18 mouse cellular contexts compared by ENCODE assay signal in the genomic region with DNA sequence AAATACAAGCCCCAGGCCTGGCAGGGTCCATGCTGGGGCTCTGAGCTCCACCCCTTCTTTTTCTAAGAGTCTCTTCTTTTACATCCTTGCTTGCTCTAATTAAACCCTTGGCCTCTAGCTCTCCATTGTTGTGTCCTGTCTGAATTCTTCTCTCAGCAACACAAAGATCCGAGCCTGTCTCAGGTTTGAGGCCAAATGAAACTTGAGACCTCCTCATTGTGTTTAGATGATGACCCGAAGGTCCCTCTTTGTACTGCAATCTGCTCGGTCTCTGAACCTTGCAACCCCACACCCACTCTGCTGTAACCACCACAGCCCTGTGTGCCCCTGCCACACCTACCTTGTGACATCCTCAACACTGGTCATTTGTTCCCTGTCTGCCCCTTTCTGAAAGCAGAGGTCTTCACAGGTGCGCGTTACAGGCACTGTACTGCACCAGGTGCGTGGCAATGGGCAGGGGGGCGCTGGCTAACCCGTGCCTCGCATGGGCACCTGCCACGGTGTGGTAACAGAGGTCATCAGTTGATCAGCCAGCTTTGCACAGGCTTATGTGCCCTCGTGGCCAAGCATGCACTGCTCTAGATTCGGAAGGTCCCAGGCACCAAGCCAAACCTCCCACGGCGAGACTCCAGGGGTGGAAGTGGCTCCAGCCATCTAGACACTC.
A peak's percentile ranks its signal among the peaks of the same experiment; 100 is the strongest.
DNase-seq lines count a peak whose midpoint lies in the region; ATAC-seq lines count a peak whose summit lies in the region.
"Had no signal": no experiment of that assay in that cellular context is flagged by ENCODE, and none has a peak within 500 bp of the region (broad histone marks: within the 10 kb centered on the region; RNA-seq: fewer than 3 reads in every experiment).

No protein-coding gene starts in this region.

- DNase-seq in forebrain, embryonic 11.5 days (ENCODE audit: low spot score): no peak
- peak; percentile 76 for DNase-seq in midbrain, embryonic 11.5 days (ENCODE audit: low spot score, missing footprints)
- no peak for DNase-seq in embryonic facial prominence, embryonic 10.5 days (ENCODE audit: low spot score)
- DNase-seq in retina, embryonic 14.5 days (ENCODE audit: low spot score): peak; percentile 64
- DNase-seq in right cerebral cortex, adult 2 months (ENCODE audit: low spot score in 2 of 2): no peak
- DNase-seq in adrenal gland, postnatal 14 days: no peak
- DNase-seq: adrenal gland, postnatal 10 days; heart, adult 2 months; heart, postnatal 4 days; right cerebral cortex, adult 18-20 months; thymus, postnatal 25 days had no signal

- H3K27ac ChIP-seq in forebrain, embryonic 11.5 days (ENCODE audit: low read depth, low read length): no peak overlapping the region
- H3K27ac ChIP-seq in forebrain, embryonic 15.5 days (replicated peaks): no peak overlapping the region
- H3K27ac ChIP-seq in midbrain, embryonic 11.5 days (ENCODE audit: low read depth, low read length): no peak overlapping the region
- no peak overlapping the region for H3K27ac ChIP-seq in midbrain, embryonic 16.5 days (ENCODE audit: low read length)
- peak overlapping the region; percentile 32; the same call in 1 of the 2 replicates for H3K27ac ChIP-seq in embryonic facial prominence, embryonic 10.5 days (replicated peaks)
- H3K27ac ChIP-seq: embryonic facial prominence, embryonic 12.5 days; heart, adult 2 months; heart, embryonic 15.5 days; liver, embryonic 14.5 days; macrophage had no signal

- no peak overlapping the region for H3K4me2 ChIP-seq in forebrain, embryonic 11.5 days (ENCODE audit: low read depth, low read length, severe bottlenecking)
- no peak overlapping the region for H3K4me2 ChIP-seq in forebrain, embryonic 15.5 days (replicated peaks)
- no peak overlapping the region for H3K4me2 ChIP-seq in midbrain, embryonic 11.5 days
- no peak overlapping the region for H3K4me2 ChIP-seq in midbrain, embryonic 16.5 days (ENCODE audit: low read length)
- H3K4me2 ChIP-seq: embryonic facial prominence, embryonic 12.5 days; heart, embryonic 15.5 days had no signal

- H3K4me1 ChIP-seq in forebrain, embryonic 11.5 days (replicated peaks; ENCODE audit: control insufficient read depth, insufficient read depth, low read length): peaks cover 8% of the 10 kb centered on the region
- H3K4me1 ChIP-seq in forebrain, embryonic 15.5 days: peaks cover 28% of the 10 kb centered on the region
- peaks cover 13% of the 10 kb centered on the region for H3K4me1 ChIP-seq in midbrain, embryonic 11.5 days (ENCODE audit: control insufficient read depth, insufficient read depth, low read length)
- H3K4me1 ChIP-seq in midbrain, embryonic 16.5 days (ENCODE audit: control insufficient read depth, insufficient read depth, low read length): 0 out of 2 replicates have a peak, but pooled peaks cover 2% of the 10 kb centered on the region
- peaks cover 23% of the 10 kb centered on the region for H3K4me1 ChIP-seq in embryonic facial prominence, embryonic 10.5 days
- H3K4me1 ChIP-seq: heart, embryonic 15.5 days had no signal

- no peaks in the 10 kb centered on the region for H3K36me3 ChIP-seq in forebrain, embryonic 11.5 days (ENCODE audit: control insufficient read depth, insufficient read depth, low read length)
- no peaks in the 10 kb centered on the region for H3K36me3 ChIP-seq in forebrain, embryonic 15.5 days
- H3K36me3 ChIP-seq in midbrain, embryonic 11.5 days (ENCODE audit: control insufficient read depth, insufficient read depth, low read length): no peaks in the 10 kb centered on the region
- H3K36me3 ChIP-seq in midbrain, embryonic 16.5 days (ENCODE audit: control insufficient read depth, insufficient read depth, low read length): no peaks in the 10 kb centered on the region
- H3K36me3 ChIP-seq in embryonic facial prominence, embryonic 10.5 days (replicated peaks): no peaks in the 10 kb centered on the region
- H3K36me3 ChIP-seq: embryonic facial prominence, embryonic 12.5 days; heart, embryonic 15.5 days had no signal

- WGBS in forebrain, embryonic 11.5 days: 59% methylated on average over 14 of the region's 14 CpGs
- WGBS in forebrain, embryonic 15.5 days: 57% methylated on average over 14 of the region's 14 CpGs
- WGBS in midbrain, embryonic 11.5 days: 63% methylated on average over 14 of the region's 14 CpGs
- WGBS in midbrain, embryonic 16.5 days: 53% methylated on average over 14 of the region's 14 CpGs
- WGBS in embryonic facial prominence, embryonic 10.5 days: 61% methylated on average over 14 of the region's 14 CpGs

- H3K4me3 ChIP-seq in forebrain, embryonic 11.5 days (ENCODE audit: low read depth, low read length): no peak overlapping the region
- no peak overlapping the region for H3K4me3 ChIP-seq in forebrain, embryonic 15.5 days
- H3K4me3 ChIP-seq in midbrain, embryonic 11.5 days (ENCODE audit: low read depth, low read length): no peak overlapping the region
- no peak overlapping the region for H3K4me3 ChIP-seq in midbrain, embryonic 16.5 days (ENCODE audit: low read depth, low read length)
- H3K4me3 ChIP-seq in embryonic facial prominence, embryonic 10.5 days: no peak overlapping the region
- H3K4me3 ChIP-seq: embryonic facial prominence, embryonic 12.5 days; heart, adult 2 months; heart, embryonic 15.5 days had no signal

- H3K9me3 ChIP-seq in forebrain, embryonic 11.5 days (ENCODE audit: control insufficient read depth, low read length): no peaks in the 10 kb centered on the region
- H3K9me3 ChIP-seq in forebrain, embryonic 15.5 days: no peaks in the 10 kb centered on the region
- H3K9me3 ChIP-seq in midbrain, embryonic 11.5 days (ENCODE audit: control insufficient read depth, low read length): no peaks in the 10 kb centered on the region
- H3K9me3 ChIP-seq in midbrain, embryonic 16.5 days (replicated peaks; ENCODE audit: control insufficient read depth, low read length, poor library complexity, severe bottlenecking): no peaks in the 10 kb centered on the region
- H3K9me3 ChIP-seq in embryonic facial prominence, embryonic 10.5 days: no peaks in the 10 kb centered on the region
- H3K9me3 ChIP-seq: embryonic facial prominence, embryonic 12.5 days; heart, embryonic 15.5 days had no signal

- no peaks in the 10 kb centered on the region for H3K27me3 ChIP-seq in forebrain, embryonic 11.5 days (ENCODE audit: control insufficient read depth, insufficient read depth, low read length)
- no peaks in the 10 kb centered on the region for H3K27me3 ChIP-seq in forebrain, embryonic 15.5 days
- H3K27me3 ChIP-seq in midbrain, embryonic 11.5 days (ENCODE audit: control insufficient read depth, insufficient read depth, low read length): no peaks in the 10 kb centered on the region
- H3K27me3 ChIP-seq in midbrain, embryonic 16.5 days (ENCODE audit: control insufficient read depth, insufficient read depth, low read depth, low read length): no peaks in the 10 kb centered on the region
- peaks cover 22% of the 10 kb centered on the region for H3K27me3 ChIP-seq in embryonic facial prominence, embryonic 10.5 days (replicated peaks; ENCODE audit: low read depth, poor library complexity, severe bottlenecking)
- H3K27me3 ChIP-seq: embryonic facial prominence, embryonic 12.5 days had no signal

- peak; percentile 34; the same call in 1 of the 2 replicates for ATAC-seq in forebrain, embryonic 11.5 days (replicated peaks; ENCODE audit: low FRiP score)
- ATAC-seq in forebrain, embryonic 15.5 days (replicated peaks): no peak
- ATAC-seq in midbrain, embryonic 11.5 days (ENCODE audit: low FRiP score): no peak
- no peak for ATAC-seq in midbrain, embryonic 16.5 days
- ATAC-seq: intestine, postnatal 0 days had no signal

- H3K9ac ChIP-seq in forebrain, embryonic 11.5 days (ENCODE audit: low read length): no peak overlapping the region
- H3K9ac ChIP-seq in forebrain, embryonic 15.5 days (replicated peaks): no peak overlapping the region
- H3K9ac ChIP-seq in midbrain, embryonic 11.5 days (ENCODE audit: low read length): no peak overlapping the region
- no peak overlapping the region for H3K9ac ChIP-seq in midbrain, embryonic 16.5 days (ENCODE audit: low read depth, low read length)
- H3K9ac ChIP-seq: embryonic facial prominence, embryonic 12.5 days; heart, embryonic 15.5 days; liver, embryonic 14.5 days had no signal

Comparison
In these comparisons a context has a peak if more than half of its experiments do, and no peak if none do; other contexts are left out.
1. DNase-seq: peak in midbrain, embryonic 11.5 days (single experiment) and retina, embryonic 14.5 days (single experiment); none in forebrain, embryonic 11.5 days (single experiment), embryonic facial prominence, embryonic 10.5 days (single experiment), right cerebral cortex, adult 2 months (0 of 2) and adrenal gland, postnatal 14 days (single experiment).